Mouse (Mus musculus) WW6 (cell line): ENCODE results near the gene Olfr658.

Experiments used
- DNase-seq: peaks from one replicate; pipeline ENCODE4 v3.0.0-alpha.2; 2013; ENCODE audit warnings: low read depth, low spot score

Gene Olfr658

GRCm38 (mm10) chr7:104646841-104647482 is at the start of gene Olfr658:
TSS of gene Olfr658 (minus strand) at chr7:104647305.
- peak; percentile 33 for DNase-seq

- DNase-seq = no peak
These were observed 39.1 kb upstream of the Olfr658 start, which contains the start of gene Olfr661 for GRCm38 (mm10) chr7:104686201-104686600. TSS of gene Olfr661 (plus strand) at chr7:104686501.

- no peak for DNase-seq
These were observed 19.3 kb upstream of the Olfr658 start, which contains the start of gene Olfr659 for GRCm38 (mm10) chr7:104666453-104666852. TSS of gene Olfr659 (plus strand) at chr7:104666753.

- no peak for DNase-seq
These were observed 22.6 kb downstream of the Olfr658 start, which contains the start of gene Olfr657 for GRCm38 (mm10) chr7:104624494-104624893. TSS of gene Olfr657 (plus strand) at chr7:104624794.

- no peak for DNase-seq
These were observed 33.5 kb downstream of the Olfr658 start, which contains the start of gene Olfr656 for GRCm38 (mm10) chr7:104613655-104614054. TSS of gene Olfr656 (plus strand) at chr7:104613955.

GRCm38 (mm10) chr7:104604727-104605126 is 42.4 kb downstream of the Olfr658 start:
- DNase-seq = no peak

- DNase-seq = peak; percentile 28
These were observed 43.9 kb downstream of the Olfr658 start for GRCm38 (mm10) chr7:104603173-104603572.

- DNase-seq = no peak
These were observed 45.4 kb downstream of the Olfr658 start, which contains the start of gene Olfr655 for GRCm38 (mm10) chr7:104601679-104602078. TSS of gene Olfr655 (minus strand) at chr7:104601779.
